Mouse (Mus musculus): ENCODE data around the gene Unc79.

Gene Unc79

DNA sequence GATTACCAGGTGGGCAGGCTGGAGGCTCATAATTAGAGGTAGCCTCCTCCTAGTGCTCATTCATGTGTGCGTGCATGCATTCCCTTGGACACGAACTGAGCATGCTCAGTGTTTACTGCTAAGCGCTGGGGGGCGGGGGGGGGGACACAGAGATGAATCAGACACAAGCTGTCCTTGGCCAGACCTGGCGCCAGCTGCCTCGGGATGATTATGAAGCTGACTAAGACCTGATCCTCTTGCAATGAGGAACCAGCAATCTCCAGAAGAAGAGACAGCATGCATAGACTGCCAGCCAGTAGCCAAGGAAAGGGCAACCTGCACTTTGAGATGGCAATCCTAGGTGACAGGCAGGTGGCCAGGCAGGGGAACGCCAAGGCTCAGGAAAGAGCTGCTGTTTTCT lies 256.9 kb downstream of the Unc79 start:
- DNase-seq (ENCODE audit: low read depth, low spot score), result no peak

GRCm38 (mm10) chr12:103209581-103209980 lies 260.9 kb downstream of the Unc79 start:
- no peak for DNase-seq (ENCODE audit: low read depth, low spot score)

DNA sequence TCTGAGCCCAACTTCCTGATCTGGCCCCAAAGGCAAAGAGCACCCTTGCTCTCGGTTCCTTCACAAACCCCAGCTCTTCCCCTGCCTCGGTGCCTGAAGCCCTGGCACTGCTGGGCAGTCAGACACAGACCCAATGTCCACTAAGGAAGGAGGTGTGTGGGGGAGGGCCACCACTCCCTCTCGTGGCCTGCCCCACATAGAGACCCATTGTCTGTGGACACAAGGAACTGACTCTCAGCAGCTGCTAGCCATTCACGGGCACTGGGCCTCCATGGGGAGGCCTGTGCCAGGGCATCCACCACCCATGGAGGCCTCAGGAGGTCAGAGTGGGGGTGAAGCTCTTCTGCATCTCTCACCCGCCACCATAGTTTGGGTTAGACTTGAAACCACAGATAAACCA lies 262.4 kb downstream of the Unc79 start:
- no peak for DNase-seq (ENCODE audit: low read depth, low spot score)

- no peak for DNase-seq (ENCODE audit: low read depth, low spot score)
These were observed 264.9 kb downstream of the Unc79 start for GRCm38 (mm10) chr12:103213591-103213990.

DNA sequence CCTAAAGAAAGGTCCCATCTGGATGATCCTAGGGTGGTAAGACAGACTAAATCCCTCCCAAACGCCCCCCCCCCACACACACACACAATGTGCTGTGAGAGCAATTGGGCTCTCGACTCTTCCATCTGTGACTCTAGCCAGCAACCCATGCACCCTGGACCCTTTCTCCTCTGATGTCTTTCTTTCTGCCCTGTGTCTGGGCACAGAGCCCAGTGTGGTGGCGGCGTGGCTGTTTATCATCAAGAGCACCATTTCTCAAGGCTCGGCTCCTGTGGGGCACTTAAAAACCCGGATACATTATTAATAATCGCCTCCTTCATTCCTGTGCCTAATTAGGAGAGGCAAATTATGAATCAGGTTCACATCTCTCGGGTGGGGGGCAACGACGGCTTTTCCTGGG lies 265.6 kb downstream of the Unc79 start:
- no peak for DNase-seq (ENCODE audit: low read depth, low spot score)

- no peak for DNase-seq (ENCODE audit: low read depth, low spot score)
These were observed 266.1 kb downstream of the Unc79 start for GRCm38 (mm10) chr12:103214797-103215196.

GRCm38 (mm10) chr12:103215877-103216610 lies 267.4 kb downstream of the Unc79 start:
- DNase-seq (ENCODE audit: low read depth, low spot score), result no peak

DNA sequence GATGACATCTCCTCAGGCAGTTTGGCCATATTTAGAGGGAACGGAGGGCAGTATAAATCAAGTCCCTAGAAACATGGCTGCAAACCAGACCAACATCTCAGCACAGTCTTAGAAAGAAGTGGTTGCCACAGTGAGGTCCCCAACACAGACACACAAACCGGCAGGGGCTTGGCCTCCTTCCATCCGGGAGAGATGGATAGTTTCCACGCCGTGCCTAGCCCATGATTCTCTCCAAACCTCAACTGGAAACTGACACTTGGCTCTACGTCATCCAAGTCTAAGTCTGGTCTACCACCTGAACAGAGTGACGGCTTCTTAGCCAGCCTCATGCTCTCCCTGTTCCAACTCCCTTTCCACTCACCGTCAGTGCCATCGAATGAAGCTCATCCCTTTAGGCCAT lies 275.0 kb downstream of the Unc79 start:
- DNase-seq (ENCODE audit: low read depth, low spot score), result no peak

DNA sequence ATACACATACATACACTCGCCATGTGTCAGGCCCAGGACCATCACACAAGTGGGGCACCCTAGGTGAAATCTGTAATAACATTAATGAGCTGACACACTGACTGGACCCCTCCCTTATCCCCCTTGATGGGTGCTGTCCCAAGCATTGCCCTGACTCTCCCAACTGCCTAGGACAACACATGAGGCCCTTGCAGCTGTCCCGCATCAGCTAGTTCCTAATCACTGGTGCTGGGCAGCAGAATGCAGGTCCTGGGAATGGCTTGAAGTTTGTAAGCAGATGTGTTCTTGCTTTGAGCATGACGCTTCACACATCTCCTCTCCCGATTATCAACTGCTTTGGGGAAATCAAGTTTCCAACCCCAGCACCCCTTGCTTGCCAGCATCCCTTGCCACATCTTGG lies 277.5 kb downstream of the Unc79 start:
- no peak for DNase-seq (ENCODE audit: low read depth, low spot score)

DNA sequence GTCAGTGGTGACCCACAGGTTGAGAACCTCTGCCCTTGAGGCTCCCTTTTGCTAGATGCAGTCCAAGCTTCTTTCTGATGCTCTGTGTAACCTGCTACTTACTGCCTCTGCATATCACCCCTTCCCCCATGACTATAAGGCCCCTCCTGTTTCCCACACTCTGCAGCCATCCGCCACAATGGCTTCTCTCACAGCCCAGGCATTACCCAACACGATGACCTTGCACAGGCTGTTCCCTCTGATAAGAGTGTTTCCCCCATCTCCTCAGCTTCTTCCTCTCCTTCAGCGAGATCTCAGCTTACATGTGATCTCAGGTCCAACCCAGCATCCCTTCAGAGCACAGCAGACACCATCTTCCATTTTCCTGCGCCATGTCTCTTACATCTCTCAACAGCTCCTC lies 280.4 kb downstream of the Unc79 start:
- no peak for DNase-seq (ENCODE audit: low read depth, low spot score)

Measured in R1 (cell line).